Mouse (Mus musculus) ES-Bruce4 (cell line): ENCODE measurements around the gene Lpcat2.

Experiments used
- CTCF ChIP-seq: IDR thresholded peaks from one replicate; pipeline ENCODE4 v1.8.1; 2011; ENCODE audit warnings: low read depth, low read length
- POLR2A ChIP-seq: IDR thresholded peaks from one replicate; pipeline ENCODE4 v1.8.1; 2011; ENCODE audit warnings: low read length; ENCODE audit not compliant: insufficient read depth

- no peak for TF ChIP-seq CTCF
- TF ChIP-seq POLR2A: no peak
Measured at GRCm38 (mm10) chr8:92938056-92938455, 82.9 kb downstream of the Lpcat2 start.
